Mouse (Mus musculus): ENCODE results near the gene Rtl5. TPM values are rescaled to one million over a fixed set of nuclear protein-coding genes. Genes with fewer than 3 reads are reported as not detected.

The Rtl5 gene
- polyA plus RNA-seq, 1 experiment = 0.04 TPM

DNA sequence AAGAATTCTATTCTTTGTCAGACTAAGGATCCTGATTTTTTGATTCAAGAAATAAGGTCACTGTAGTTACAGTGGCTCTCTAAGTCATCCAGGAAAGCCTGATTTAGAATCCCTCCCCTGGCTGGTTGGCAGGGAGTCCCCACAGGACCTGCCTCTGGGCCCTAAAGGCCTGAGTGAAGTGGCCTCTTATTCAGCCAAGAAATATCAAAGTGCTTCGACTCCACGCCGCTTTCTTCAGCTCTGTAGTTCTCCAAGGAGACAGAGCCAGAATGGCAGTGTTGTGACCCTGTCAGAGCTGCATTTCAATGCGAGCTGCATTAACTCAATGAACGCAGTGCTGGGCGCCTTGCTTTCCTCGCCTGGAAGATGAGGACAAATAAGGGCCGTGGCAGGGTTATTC, 38.7 kb downstream of the Rtl5 start:
- TF ChIP-seq GATA1 (IDR thresholded peaks at IDR 0.05; ENCODE audit: low read length) (no peak), TAL1 (IDR thresholded peaks at IDR 0.05; ENCODE audit: low read length) (no peak)
- no peak overlapping the region for H3K4me3 ChIP-seq (replicated peaks)
- peaks cover 6% of the 10 kb centered on the region for H3K27me3 ChIP-seq (ENCODE audit: control insufficient read depth)
- H3K4me1 ChIP-seq (ENCODE audit: control insufficient read depth) = peaks cover 8% of the 10 kb centered on the region
- no peaks in the 10 kb centered on the region for H3K9me3 ChIP-seq (ENCODE audit: control insufficient read depth, low read length)
- H3K36me3 ChIP-seq (ENCODE audit: control insufficient read depth) = no peaks in the 10 kb centered on the region

DNA sequence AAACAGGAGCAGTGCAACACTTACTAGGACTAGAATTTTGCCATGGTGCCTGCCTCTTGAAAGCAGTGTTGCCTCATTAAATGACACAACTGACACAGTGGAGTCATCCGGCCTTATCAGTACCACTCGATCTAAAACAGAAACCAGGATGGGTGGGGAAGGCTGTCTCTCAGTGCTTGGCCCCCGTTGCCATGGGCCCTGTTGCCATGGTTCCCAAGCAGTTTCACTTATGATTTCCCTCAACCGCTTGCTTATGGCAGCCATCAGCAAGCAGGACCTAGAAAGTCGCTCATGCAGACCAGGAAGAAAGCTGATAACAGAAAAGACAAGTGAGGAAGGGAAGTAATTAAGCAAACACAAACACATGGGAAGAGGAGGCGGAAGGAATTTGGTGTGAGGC, 39.3 kb downstream of the Rtl5 start:
- peaks cover 6% of the 10 kb centered on the region for H3K27me3 ChIP-seq (ENCODE audit: control insufficient read depth)
- no peaks in the 10 kb centered on the region for H3K36me3 ChIP-seq (ENCODE audit: control insufficient read depth)
- no peaks in the 10 kb centered on the region for H3K9me3 ChIP-seq (ENCODE audit: control insufficient read depth, low read length)
- peak; percentile 40; the same call in 1 of the 2 replicates for TF ChIP-seq GATA1 (IDR thresholded peaks at IDR 0.05; ENCODE audit: low read length)
- no peak for TF ChIP-seq TAL1 (IDR thresholded peaks at IDR 0.05; ENCODE audit: low read length)
- H3K4me3 ChIP-seq (replicated peaks) = no peak overlapping the region
- peaks cover 3% of the 10 kb centered on the region for H3K4me1 ChIP-seq (ENCODE audit: control insufficient read depth)

DNA sequence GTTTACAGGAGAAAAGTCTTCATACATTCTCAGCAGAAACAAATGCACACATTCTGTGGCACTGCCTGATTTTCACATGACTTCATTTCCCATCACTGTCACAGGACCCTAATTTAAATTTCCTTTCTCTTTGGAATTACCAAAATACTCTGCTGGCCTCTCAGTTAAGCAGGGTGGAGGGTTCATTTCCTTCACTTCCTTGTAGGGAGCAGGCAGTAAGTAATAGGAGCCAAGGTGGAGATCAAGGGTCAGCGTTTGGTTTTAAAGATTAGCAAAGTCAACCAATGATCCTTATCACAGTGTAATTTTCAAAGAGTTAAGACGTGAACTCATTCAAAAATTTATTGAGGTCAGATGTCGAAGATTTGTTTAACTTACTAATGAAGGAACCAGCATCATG, 46.1 kb downstream of the Rtl5 start:
- no peak for TF ChIP-seq GATA1 (IDR thresholded peaks at IDR 0.05; ENCODE audit: low read length)
- no peak overlapping the region for H3K4me3 ChIP-seq (replicated peaks)
- no peaks in the 10 kb centered on the region for H3K4me1 ChIP-seq (ENCODE audit: control insufficient read depth)
- H3K9me3 ChIP-seq (ENCODE audit: control insufficient read depth, low read length) = no peaks in the 10 kb centered on the region
- H3K36me3 ChIP-seq (ENCODE audit: control insufficient read depth) = no peaks in the 10 kb centered on the region
- H3K27me3 ChIP-seq (ENCODE audit: control insufficient read depth) = peaks cover 6% of the 10 kb centered on the region

DNA sequence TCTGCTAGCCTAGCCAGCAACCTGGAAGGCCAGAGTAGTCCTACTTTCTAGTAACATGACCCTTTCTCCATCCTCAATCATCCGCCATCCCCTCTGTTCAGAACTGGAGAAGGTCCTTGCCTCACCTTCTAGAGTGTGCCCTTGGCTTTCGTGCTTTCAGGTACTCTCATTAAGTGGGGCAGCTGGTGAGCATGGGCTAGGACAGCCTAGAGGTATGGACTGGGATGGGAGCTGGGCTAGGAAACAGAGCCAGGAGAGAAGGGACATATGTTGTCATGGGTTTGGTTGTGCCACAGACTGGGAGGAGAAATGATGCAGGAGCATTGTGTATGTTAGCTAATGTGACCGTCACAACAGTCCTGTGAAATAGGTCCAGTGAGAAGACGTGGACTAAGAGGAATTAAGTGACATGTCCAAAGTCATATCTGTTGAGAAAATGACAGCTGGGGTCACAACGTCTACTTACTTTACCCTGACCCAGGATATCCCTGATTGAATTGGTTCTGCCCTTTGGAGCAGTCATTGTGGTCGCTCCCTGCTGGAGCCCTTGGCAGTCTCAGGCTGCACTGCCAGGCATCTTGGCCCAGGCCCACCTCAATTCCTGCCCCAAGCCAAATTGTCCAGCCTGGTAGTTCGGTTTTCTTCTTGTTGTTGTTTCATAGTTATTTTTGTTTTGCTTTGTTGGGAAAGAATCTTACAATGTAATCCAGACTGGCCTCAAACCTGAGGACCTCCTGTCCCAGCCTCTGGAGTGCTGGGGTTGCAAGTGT, 51.4 kb downstream of the Rtl5 start:
- no peaks in the 10 kb centered on the region for H3K9me3 ChIP-seq (ENCODE audit: control insufficient read depth, low read length)
- H3K27me3 ChIP-seq (ENCODE audit: control insufficient read depth) = peaks cover 14% of the 10 kb centered on the region
- H3K4me1 ChIP-seq (ENCODE audit: control insufficient read depth) = no peaks in the 10 kb centered on the region
- no peak overlapping the region for H3K4me3 ChIP-seq (replicated peaks)
- no peaks in the 10 kb centered on the region for H3K36me3 ChIP-seq (ENCODE audit: control insufficient read depth)
- TF ChIP-seq TAL1 (IDR thresholded peaks at IDR 0.05; ENCODE audit: low read length) (no peak), GATA1 (IDR thresholded peaks at IDR 0.05; ENCODE audit: low read length) (no peak)

DNA sequence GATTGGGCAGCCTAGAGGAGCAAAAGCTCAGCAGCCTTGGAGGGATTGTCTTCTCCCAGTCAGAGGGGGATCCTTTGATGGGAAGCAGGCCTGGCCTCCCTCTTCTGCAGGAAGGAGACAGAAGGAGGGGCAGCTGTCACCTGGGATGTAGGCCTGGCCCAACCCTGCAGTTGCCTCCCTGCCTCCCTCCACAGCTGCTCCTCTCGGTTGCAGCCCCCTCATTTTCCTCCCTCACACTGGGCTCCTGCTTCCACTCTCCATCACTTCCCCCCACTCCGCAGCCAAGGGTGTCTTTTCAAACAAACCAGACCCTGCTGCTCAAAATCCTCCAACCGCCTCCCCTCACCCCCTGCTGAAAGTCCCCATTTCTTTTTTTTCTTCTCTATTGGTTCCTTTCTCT, 52.2 kb downstream of the Rtl5 start:
- Histone ChIP-seq H3K4me3 (replicated peaks) (no peak overlapping the region), H3K9me3 (ENCODE audit: control insufficient read depth, low read length) (no peaks in the 10 kb centered on the region), H3K27me3 (ENCODE audit: control insufficient read depth) (peaks cover 14% of the 10 kb centered on the region), H3K36me3 (ENCODE audit: control insufficient read depth) (no peaks in the 10 kb centered on the region), H3K4me1 (ENCODE audit: control insufficient read depth) (no peaks in the 10 kb centered on the region)
- TF ChIP-seq GATA1 (IDR thresholded peaks at IDR 0.05; ENCODE audit: low read length) = no peak
- TF ChIP-seq TAL1 (IDR thresholded peaks at IDR 0.05; ENCODE audit: low read length) = no peak

DNA sequence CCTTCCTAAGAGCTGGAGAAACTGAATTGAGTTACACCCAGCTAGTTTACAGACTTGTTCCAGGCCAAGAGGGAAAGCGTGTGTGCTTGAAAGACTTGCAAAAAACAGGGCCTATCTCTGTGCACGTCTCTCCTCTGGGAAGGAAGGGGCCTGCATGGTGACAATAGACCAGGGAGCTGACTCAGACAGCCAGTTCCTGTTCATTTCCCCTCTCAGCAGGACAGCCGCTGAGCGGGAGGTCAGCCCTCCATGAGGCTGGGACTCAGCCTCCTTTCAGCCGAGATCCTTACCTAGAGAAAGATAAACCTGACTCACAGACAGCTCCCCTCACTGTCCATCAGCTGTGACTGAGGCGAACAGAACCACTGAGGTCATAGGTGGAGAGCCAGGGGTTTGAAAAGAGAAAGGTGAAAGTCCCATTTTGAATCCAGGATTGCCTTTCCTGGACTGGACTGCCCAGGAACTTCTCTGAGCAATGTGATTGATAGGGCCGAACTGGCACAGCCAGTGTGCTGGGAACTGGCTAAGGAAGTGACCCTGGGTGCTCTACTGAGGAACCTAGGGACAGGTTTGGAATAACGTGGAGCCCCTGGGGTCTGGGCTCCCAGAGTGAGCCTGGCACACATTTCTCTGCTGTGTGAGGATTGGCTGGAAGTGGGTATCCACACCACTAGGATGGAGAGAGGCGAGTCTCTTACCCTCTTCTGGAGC, 53.7 kb downstream of the Rtl5 start:
- Histone ChIP-seq H3K9me3 (ENCODE audit: control insufficient read depth, low read length) (no peaks in the 10 kb centered on the region), H3K27me3 (ENCODE audit: control insufficient read depth) (peaks cover 18% of the 10 kb centered on the region), H3K4me3 (replicated peaks) (no peak overlapping the region), H3K36me3 (ENCODE audit: control insufficient read depth) (no peaks in the 10 kb centered on the region), H3K4me1 (ENCODE audit: control insufficient read depth) (no peaks in the 10 kb centered on the region)
- TF ChIP-seq TAL1 (IDR thresholded peaks at IDR 0.05; ENCODE audit: low read length) (no peak), GATA1 (IDR thresholded peaks at IDR 0.05; ENCODE audit: low read length) (no peak)

Other genes with a start within 250 kb of the Rtl5 start
- gene Nhsl2, start 221.9 kb downstream of the Rtl5 start, polyA plus RNA-seq (2012) = not detected in 2 replicates
- gene Pin4, start 48.1 kb upstream of the Rtl5 start, polyA plus RNA-seq (2012) = 2.2 and 2.6 TPM in 2 replicates
- 0.09 and 0.20 TPM in 2 replicates for gene Ercc6l, start 85.8 kb upstream of the Rtl5 start, polyA plus RNA-seq (2012)
- 13.5 and 14.4 TPM in 2 replicates for gene Rps4x, start 118.1 kb upstream of the Rtl5 start, polyA plus RNA-seq (2012)
- gene Cited1, start 180.9 kb upstream of the Rtl5 start, polyA plus RNA-seq (2012) = 0.20 and 0.29 TPM in 2 replicates

Measured in erythroblast, embryonic 14.5 days (primary cell).